Mouse (Mus musculus) bone marrow macrophage, adult 2 months (primary cell): ENCODE measurements at regions not wholly inside any gene's neighbourhood (a gene's known extent, or its start where the extent isn't known, plus 50 kb on each side); places are given as distances from the start of the nearest gene placed in this dataset.

ENCODE experiments used
- CTCF ChIP-seq: IDR thresholded peaks from 2 replicates; pipeline ENCODE4 v1.5.1; 2012; ENCODE audit warnings: low read depth, mild to moderate bottlenecking, low read length, moderate library complexity
- POLR2A ChIP-seq: IDR thresholded peaks from 2 replicates; pipeline ENCODE4 v1.6.1; 2012; ENCODE audit warnings: mild to moderate bottlenecking, low read depth, low read length, borderline replicate concordance

DNA sequence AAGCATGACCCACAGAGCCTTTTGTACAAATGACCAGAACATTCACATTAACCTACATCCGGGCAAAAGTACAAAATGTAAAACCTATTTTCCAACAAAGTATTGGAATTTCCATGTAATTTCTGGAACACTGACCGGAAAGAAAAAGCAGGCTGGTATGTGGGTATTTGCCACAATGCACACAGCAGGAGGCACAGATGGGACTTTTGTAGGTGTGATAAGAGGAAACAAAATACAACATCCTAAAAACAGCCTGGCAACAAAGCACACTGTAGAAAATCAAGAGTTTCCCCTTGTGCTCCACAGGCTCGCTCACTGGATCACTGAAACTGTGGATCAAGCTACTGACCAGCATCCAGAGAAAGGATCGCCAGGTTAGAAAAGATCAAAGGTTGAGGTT lies 94.4 kb downstream of the Sptssa start:
- TF ChIP-seq POLR2A (no peak), CTCF (no peak)
